Mouse (Mus musculus) lung, adult 18-20 months (tissue): ENCODE measurements around the gene Wnt2b.

Experiments used
- DNase-seq, 2 experiments: peaks; one replicate each; pipeline ENCODE4 v3.0.0; 2022; ENCODE audit warnings: mixed read lengths in 2 of 2

Wnt2b gene

DNA sequence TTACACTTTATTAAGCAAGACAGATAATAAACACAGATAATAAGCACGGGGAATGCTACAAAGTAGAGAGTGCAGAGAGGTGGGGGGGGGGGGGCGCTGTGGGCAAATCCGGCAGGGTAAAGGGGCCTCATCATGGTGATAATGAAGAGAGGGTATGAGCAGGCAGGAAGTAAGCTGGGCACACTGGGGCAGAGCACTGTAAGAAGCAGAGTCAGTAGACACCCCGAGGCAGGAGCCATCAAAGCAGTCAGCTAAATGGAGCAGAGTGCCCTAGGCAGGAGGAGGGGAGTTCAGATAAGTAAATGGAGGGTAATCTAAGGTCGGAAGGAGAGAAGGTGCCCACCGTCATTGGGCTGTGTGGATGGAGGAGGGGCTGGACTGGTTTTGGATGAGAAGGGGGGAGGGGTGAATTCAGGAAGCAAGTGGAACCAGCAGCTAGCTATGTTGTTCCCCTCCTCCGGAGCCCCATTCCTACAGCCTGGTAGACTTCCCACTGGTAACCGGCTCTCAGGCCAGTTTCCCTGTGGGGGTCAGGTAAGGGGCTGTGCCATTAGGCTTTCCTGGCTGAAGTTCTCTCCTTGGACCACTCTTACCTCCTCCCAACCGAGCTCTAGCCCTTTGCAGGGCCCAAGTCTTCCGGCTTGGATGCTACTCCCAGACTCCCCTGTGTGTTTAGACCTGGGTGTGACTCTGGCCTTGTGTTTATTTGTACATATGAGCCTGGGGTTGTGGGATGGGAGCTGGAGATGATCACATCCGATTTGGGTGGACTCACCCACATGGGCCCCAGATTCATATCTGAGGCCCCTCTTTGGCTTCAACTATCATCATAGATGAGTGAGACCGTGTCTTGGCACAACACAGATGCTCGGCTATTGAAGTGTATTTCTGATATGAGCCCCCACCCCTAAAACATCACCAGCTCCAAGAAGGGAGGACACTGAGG lies 1.9 kb upstream of the Wnt2b start:
- no peak for DNase-seq

DNA sequence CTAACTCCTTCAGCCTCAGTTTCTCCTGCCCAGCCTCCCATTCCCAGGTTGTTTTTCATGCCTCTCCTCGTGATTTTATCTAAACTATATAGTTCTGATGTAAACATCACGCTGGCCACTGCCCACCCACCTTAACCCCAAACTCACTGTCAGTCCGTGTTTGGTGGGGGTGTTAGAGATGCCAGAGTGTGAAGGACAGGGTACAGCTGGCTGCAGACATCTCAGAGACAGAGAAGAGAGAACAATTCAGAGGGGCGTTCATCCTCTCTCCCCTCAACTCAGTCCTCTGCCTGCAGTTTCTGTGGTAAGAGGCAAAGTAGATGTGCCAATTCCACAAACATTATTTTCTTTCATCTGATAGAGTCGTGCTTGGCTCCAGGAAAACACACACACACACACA lies 1.1 kb upstream of the Wnt2b start:
- DNase-seq = no peak

DNA sequence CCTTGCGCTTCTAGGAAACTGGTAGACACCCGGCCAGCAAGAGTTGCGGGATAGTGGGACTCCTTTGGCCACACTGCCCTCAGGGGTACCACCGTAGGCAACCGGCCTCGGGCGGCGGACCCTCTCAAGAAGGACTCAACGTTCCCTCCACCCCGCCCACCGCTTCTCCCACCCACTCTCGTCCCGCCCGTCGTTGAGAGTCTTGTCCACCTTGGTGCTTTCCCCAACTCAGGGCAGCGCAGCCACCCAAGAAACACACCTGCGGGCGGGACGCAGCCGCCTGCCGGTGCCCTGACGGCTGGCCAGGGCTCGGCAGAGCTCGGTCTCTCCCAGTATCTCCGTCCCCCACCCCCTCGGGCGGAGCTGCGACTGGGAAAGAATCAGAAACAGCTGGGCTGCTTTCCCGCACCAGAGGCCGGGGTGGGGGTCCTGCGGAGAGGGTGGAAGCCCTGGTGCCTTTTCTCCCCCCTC lies 455 bp upstream of the Wnt2b start:
- no peak for DNase-seq

DNA sequence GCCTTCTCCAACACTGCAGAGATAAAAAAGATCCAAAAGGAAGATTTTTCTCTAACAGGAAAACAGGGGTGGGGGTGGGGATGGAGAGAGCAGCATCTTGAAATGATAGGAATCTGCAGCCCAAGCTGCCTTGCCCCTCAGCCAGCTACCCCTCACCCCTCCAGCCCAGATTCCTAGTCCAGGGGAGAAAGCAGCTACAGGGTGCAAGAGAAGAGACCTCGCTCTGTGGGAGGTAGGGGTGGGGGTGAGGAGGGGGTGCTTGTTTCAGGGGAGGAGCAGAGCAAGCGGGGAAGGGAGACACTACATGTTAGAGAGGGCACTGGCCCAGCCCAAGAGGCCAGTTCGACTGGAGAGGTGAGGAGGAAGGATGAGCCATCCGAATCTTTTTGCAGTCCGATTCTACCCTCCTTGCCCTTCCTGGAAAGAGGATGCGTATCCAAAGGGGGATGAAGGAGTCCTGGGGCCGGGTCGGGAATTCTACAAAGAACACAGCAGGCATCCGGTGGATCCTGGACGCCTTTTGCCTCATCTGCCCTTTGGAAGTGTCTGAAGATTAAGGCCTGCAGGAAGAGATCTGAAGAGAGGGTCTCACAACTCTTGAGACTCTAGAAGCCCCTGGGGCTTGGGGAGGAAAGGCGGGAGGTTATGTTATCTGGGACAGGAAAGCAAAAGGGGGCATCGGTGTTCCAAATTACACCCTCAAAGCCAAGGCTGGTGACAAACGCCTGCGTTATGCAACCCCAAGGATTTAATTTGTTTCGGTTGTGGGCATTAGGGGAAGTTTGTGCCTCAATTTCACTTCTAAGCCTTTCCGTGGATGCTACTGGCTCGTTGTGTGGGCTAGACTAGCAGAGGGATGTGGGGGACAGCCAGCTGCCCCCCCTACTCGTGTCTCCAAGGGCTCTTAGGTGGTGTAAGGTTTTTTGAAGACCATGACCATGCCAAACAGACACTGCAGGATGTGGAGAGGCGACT lies 1.4 kb downstream of the Wnt2b start:
- no peak for DNase-seq

DNA sequence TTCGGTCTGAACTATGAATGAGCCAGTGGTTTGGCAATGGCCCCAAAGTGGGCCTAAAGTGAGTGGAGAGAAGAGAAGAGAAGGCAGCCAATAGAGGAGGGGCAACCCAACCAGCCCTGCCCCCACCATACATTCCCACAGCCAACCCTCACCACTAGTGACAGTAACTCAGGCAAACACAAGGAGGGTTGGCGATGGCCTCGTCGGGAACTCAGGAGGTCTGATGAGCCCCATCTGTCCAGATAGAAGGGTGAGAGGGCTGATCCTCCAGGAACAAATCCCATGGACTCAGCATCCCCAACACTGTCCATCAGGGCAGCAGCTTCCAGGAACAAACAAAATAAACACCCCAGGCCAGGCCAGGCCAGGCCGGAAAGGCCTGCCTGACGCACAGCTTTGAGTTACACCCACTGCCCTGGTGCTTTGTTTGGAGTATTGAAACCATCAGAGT lies 5.6 kb downstream of the Wnt2b start:
- DNase-seq = peak; percentile 56 to 74

DNA sequence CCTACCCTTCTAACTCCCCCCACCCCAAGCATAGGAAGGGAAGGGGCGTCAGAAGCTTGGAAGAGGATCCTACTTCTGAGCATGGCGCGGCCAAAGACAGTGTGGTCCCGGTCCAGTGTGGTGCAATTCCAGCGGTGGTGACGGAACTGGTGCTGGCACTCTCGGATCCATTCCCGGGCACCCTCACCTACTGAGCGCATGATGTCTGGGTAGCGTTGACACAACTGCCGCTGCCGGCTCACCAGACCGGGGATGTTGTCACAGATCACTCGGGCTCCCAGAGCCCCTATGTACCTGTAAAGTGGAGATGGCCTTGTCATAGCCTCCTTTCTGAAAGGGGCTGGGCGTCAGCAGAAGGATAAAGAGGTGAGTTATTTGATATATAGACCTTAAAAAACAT lies 7.2 kb downstream of the Wnt2b start:
- no peak for DNase-seq

DNA sequence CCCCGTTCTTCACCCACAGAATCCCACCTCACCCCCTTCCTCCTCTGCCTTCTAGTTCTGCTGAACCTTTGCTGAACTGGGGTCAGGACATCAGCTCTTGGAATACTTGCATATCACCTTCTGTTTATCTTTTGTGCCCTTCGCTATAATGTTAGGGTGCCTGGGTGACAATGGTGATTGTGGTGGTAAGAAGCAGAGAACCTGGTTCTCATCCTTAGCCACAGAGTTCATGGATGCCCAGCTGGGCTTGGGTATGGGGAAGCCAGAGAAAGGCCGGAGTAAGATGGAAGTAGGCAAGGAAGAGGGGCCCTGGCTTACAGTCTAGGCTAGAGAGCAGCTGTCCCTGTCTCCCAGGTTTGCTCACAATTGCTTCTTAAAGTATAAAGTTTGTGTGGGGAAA lies 7.6 kb downstream of the Wnt2b start:
- no peak for DNase-seq

DNA sequence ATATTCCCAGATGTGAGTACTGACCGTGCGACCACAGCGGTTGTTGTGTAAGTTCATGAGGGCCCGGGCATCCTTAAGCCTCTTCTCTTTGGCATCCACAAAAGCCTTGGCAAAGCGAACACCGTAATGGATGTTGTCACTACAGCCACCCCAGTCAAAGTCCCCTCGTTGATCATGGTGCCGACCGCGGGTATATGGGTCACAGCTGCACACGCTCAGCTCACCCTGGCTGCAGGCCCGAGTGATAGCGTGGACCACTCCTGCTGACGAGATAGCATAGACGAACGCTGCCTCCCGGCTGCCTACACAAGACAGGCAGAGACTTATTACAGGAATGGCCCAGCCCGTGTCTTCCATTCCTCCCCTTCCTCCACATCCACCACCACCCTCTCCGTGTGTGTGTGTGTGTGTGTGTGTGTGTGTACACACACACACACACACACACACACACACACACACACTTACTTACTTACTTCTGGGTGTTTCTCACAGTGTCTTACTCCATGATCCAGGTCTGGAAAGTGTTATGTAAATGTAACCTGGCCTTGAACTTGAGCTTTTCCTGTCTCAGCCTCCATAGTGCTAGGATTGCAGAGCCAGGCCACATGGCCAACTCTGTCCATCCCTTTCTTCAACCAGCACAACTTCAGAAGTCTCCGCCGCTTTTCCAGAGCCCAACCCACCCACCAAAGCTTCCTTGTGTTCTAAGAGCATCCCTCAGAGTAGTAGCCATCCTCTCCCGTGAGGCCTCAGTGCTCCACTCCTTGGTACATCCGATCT lies 8.6 kb downstream of the Wnt2b start:
- DNase-seq = no peak

DNA sequence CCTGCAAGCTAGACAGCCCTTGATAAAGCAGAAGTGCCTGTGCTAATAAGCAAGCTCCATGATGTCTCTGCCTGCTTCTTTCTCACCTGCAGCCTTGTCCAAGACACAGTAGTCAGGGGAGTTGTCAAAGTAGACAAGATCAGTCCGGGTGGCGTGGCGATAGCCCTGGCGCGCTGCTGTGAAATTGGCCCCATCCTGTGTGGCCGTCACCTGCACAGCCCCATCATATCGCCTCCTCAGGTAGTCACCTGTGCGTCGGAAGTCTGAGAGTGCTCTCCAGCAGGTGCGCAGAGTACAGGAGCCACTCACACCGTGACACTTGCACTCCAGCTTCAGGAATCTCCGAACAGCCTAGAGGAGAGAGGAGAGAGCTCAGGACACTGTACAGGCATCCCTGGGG lies 10.8 kb downstream of the Wnt2b start:
- no peak for DNase-seq

DNA sequence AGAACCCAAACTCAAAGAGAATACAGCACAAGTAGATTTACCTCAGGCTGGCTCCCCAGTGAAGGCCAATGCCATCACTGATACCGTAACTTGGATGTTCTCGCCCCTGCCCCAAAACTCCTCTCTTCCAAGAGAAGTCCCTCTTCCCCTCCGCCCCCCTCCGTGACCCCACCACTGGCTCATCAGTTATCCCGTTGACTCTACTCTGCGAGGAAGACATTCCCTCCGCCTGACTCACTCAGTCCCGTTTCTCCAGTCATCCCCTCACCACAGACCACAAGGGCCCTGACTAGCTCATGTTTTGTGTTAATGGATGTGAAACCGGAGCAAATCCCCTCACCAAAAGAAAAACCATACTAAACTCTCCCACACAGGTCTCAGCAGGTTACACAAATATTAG lies 16.8 kb downstream of the Wnt2b start:
- no peak for DNase-seq

DNA sequence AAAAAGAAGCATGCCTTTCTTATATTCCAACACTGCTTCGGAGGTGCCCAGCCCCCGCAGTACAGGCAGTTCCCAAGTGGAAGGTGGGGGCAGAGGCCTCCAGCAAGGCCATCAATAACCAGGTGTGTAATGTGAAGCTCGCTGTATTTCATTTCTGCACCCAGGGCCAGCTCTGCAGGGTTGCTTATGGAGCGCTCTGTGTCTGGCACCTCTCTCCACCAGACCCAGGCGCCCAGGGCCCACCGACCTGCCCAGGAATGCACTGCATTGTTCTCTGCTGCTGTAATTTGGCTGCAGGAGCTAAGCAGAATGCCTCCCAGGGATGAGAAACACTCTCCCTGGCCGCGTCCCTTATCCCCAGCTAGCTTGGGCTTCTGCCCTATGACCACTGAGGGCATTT lies 18.4 kb downstream of the Wnt2b start:
- DNase-seq = no peak

DNA sequence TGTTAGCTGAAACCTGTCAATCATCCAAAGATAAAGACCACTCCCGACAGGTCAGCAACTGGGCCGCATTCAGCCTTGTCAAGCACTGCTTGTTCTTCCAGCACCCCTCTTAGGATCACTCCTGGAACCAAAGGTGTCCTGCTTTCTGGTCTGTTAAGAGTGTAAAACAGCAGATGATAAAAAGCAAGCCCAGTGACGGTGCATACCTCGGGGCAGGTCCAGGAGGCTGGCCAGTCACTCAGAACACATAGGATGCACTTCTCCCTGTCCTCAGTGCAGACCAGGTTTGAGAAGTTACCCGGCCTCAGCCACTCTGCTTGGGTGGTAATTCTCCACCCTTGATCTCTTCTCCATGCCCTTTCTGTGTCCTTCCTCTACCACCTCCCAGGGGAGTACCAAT lies 19.0 kb downstream of the Wnt2b start:
- no peak for DNase-seq

DNA sequence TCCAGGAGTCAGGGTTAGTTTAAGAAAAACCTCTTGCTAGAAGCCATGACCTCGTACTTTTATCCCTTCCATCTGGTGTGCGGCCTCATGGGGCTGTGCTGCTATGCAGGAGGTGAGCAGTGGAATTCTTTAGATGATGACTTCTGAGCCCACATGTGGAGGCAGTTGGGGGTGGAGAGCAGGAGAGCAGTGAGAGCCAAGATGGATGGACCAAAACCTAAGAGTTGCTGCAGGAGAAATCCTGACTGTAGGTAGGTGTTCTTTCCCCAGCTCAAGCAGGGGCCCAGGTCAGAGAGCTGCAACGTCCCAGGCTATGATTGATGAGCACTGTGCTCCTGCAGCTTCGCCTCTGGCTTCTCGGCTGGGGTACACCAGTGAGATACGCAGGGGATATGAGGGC lies 21.0 kb downstream of the Wnt2b start:
- no peak for DNase-seq

DNA sequence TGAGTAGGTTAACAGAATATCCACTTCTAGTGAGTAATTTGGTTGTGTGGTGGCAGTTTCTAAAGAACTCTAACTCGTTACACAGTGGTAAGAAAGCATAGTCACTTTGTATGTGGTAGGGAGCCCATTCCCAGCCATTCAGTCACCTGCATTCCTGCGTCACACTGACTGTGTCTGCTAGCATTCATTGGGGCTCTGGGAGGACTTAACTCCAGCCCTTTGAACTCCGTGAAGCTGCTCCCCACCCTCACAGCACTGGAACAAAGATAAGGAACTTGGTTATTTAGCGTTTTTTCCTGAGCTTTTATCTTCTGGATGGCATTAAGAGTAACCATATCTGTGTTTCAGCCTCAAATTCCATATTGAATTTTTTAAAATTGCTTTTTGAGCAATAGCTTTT lies 23.4 kb downstream of the Wnt2b start:
- DNase-seq = no peak

DNA sequence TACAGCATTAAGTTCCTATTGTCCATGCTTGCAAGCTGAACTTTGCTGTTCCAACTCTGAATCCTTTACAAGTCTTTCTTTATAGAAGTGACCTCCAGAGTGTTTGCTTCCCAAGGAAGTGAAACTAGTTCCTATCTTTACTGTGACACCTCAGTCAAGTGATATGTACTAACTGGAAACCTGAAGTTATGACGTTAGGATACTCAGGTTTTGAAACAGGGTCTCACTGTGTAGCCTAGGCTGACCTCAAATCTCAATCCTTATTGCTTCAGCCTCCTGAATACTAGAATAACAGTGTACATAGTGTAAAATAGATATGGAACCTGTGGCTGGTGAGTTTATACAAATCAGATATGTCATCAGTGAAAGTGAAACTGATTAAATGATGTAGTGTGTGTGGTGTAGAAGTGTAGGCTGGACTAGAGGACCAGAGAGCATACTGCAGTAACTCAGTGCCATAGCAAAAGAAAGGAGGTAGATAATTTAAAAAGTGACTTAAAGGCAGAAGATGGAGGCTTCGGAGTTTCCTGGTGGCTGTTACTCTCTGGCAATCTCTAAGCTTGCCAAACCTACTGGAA lies 23.9 kb downstream of the Wnt2b start:
- DNase-seq = no peak

DNA sequence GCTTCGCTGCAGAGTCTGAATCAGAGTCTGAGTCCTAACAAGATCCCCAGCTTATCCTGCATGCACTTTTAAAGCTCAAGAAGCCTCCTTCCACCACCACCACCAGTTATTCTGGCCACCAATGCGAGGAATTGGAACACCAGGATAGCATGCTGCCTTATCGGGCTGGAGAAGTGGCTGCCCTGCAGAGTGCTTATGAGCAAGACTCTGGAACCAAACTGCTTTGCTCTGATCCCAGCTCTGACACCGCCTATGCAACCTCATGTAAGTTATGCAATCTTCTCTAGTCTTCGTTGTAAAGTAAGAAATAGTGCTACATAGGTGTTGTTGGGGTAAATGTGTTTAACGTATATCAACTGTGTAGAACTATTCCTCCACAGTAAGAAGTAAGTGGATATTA lies 32.3 kb downstream of the Wnt2b start:
- no peak for DNase-seq

DNA sequence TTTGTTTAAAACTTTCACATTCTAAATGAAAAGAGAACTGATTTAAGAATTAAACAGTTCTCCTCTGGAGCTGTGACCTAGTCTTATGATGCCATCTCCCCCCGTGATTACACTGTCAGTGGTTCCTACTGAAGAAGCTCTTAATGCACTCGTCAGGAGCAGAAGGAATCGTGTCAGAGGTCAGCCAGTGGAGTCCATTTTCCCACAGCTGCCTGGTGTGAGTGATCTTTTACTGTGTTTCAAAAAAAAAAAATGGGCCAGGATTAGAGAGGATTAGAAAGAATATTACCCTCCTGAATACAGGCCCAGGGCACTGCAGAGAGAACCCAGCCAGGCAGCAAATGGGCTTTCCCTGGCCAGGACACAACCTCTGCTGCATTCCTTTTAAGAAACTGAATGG lies 46.7 kb downstream of the Wnt2b start:
- DNase-seq = no peak

DNA sequence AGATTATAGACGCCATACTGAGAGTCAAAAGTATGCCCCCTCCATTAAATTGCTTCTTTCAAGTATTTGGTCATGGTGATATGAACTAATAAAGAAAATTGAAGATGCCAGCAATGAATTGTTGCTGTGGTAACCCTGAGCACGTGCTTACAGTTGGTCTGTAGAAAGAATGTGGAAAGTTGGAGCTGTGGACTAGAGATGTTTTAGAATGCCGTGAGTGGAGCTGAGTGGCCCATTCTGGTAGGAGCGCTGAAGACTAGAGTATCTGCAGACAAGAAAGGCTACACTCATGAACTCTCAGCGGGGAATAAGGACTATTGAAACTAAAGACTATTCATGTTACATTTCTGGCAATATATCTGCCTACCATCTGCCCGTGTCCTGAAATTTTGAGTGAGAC lies 52.5 kb downstream of the Wnt2b start:
- no peak for DNase-seq

DNA sequence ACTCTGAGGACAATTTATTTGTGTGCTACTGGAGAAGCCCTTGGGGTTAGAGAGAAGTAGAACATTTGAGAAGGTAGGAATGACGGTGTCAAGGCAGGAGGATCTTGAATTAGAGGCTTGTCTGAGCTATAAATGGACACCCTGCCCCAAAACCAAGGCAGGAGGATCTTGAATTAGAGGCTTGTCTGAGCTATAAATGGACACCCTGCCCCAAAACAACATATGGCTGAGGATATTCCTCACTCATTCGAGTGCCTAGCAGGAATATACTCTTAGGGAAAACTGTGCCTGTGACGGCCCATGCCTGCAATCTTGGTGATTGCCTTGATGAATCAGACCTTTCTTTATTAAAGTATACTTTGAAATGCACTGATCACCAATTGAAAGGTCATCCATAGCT lies 55.7 kb downstream of the Wnt2b start:
- no peak for DNase-seq

DNA sequence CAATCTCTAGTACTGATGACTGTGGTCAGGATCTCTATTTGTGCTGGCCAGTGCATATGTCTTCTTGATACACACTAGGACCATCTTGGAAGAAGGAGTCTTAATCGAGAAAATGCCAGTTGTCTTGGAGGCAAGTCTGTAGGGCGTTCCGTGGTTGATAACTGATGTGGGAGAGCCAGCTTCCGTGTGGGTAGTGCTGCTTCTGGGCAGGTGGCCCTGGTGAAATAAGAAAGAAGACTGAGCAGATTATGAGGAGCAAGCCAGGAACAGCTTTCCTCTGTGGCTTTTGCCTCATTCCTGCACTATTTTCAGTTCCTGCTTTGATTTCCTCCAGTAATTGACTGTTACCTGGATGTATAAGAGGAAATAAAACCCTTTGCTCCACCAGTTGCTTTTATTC lies 56.3 kb downstream of the Wnt2b start:
- no peak for DNase-seq

DNA sequence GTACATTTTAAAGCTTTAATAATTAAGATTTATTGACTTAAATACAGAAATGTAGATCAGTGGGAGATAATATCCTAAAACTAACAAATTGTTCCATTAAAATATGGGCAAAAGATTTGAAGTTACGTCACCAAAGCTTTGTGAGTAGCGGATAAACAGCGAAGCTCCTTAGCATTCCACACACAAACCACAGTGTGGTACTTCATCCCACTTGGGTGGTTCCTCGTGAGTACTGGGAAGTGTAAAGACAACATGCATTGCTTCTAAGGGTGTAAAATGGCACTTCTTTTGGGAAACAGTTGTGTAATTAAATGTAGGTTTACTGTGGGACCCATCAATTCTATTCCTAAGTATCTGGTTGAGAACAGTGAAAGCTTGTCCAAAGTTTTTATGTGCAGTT lies 60.6 kb downstream of the Wnt2b start:
- peak; percentile 25 to 37 for DNase-seq

DNA sequence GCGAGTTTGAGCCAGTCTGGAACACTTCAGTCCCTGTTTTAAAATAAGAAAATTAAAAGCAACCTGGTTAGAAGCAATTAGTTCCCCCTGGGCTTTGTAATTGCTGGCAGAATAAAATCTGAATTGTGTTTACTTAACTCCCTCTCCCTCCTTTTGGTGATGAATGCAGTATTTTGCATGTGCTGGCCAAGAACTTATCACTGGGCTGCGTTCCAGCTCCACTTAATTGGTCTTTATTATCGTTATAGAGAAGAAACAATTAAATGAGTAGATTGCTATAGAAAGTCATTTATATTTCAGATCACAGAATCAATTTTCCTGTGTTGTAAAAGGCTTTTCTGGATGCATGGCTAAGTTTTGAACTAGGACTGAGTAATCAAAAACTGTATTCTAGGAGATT lies 65.6 kb downstream of the Wnt2b start:
- no peak for DNase-seq
